Mouse (Mus musculus) forebrain, embryonic 12.5 days (tissue): ENCODE data around the gene Thtpa. TPM values are rescaled to one million over a fixed set of nuclear protein-coding genes. Genes with fewer than 3 reads are reported as not detected.

Source experiments
- ATAC-seq: fragments of 200-750 bp; cut with Nextera tagmentation; 2 replicates; pipeline ENCODE4 v1.8.0; 2017; ENCODE audit warnings: moderate TSS enrichment; ENCODE audit not compliant: low FRiP score
- H3K27ac ChIP-seq: fragments of 300-500 bp; sonication (generic); 2 replicates; pipeline ENCODE4 v1.5.1; 2016; ENCODE audit warnings: mild to moderate bottlenecking
- H3K27me3 ChIP-seq: fragments of 300-500 bp; sonication (generic); 2 replicates; pipeline ENCODE4 v1.6.1; 2016; ENCODE audit warnings: mild to moderate bottlenecking
- H3K36me3 ChIP-seq: fragments of 300-500 bp; sonication (generic); replicated peaks from 2 replicates; pipeline ENCODE4 v1.6.1; 2016; ENCODE audit warnings: mild to moderate bottlenecking
- H3K4me1 ChIP-seq: fragments of 300-500 bp; sonication (generic); 2 replicates; pipeline ENCODE4 v1.6.1; 2016
- H3K4me2 ChIP-seq: fragments of 300-500 bp; sonication (generic); 2 replicates; pipeline ENCODE4 v1.6.1; 2016; ENCODE audit warnings: mild to moderate bottlenecking, moderate library complexity
- H3K4me3 ChIP-seq: fragments of 300-500 bp; sonication (generic); replicated peaks from 2 replicates; pipeline ENCODE4 v1.5.1; 2016; ENCODE audit warnings: mild to moderate bottlenecking
- H3K9ac ChIP-seq: fragments of 300-500 bp; sonication (generic); 2 replicates; pipeline ENCODE4 v1.6.1; 2016; ENCODE audit warnings: mild to moderate bottlenecking
- H3K9me3 ChIP-seq: fragments of 300-500 bp; sonication (generic); 2 replicates; pipeline ENCODE4 v1.6.1; 2016
- WGBS: fragments of 180-500 bp; shearing (Covaris S2); methylation state at CpG from one replicate; pipeline ENCODE4 v1.1.7; 2016; 5-methylcytosine and 5-hydroxymethylcytosine counted together
- polyA plus RNA-seq: library from polyadenylated mRNA; unstranded; fragments of >200 nt; fragmentation: Nextera tagmentation; extraction: Ambion mirVana; gene quantifications from 2 replicates; pipeline ENCODE4 v1.2.1, GENCODE M21; 2016

Thtpa gene
- polyA plus RNA-seq, 1 experiment from 2014 or later: 32.0 TPM

- WGBS: 80% methylated on average over 5 of the region's 5 CpGs
- no peak for ATAC-seq
Observed at GRCm38 (mm10) chr14:55125711-55126110, 31.1 kb downstream of the Thtpa start.

GRCm38 (mm10) chr14:55126521-55126920 is 31.9 kb downstream of the Thtpa start:
- Histone ChIP-seq H3K4me2 (no peak overlapping the region), H3K36me3 (no peaks in the 10 kb centered on the region), H3K9ac (no peak overlapping the region), H3K4me3 (no peak overlapping the region), H3K9me3 (no peaks in the 10 kb centered on the region), H3K27ac (no peak overlapping the region), H3K27me3 (no peaks in the 10 kb centered on the region), H3K4me1 (peaks cover 9% of the 10 kb centered on the region)
- no peak for ATAC-seq
- 79% methylated on average over 7 of the region's 7 CpGs for WGBS

More at GRCm38 (mm10) chr14:55125711-55126110, 31.1 kb downstream of the Thtpa start:
- Histone ChIP-seq H3K9me3 (no peaks in the 10 kb centered on the region), H3K4me3 (no peak overlapping the region), H3K9ac (no peak overlapping the region), H3K36me3 (no peaks in the 10 kb centered on the region), H3K27me3 (no peaks in the 10 kb centered on the region), H3K4me1 (peaks cover 9% of the 10 kb centered on the region), H3K4me2 (no peak overlapping the region), H3K27ac (no peak overlapping the region)

DNA sequence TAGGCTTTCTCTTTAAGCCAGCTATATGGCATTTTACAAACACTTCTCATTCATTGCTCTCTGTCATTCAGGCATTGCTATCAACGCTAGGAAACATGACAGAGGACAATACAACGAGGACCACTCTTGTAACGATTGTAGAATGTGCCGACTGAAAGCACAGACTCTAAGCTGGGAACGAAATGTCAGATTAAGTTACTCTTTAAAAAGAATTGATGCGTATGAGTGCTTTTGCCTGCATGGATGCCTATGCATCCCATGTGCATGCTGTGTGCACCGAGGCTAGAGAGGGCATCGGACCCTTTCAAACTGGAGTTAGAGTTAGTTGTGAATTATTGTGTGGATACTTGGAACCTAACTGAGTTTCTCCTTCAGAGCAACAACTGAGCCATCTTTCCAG is 41.1 kb downstream of the Thtpa start:
- H3K4me3 ChIP-seq: no peak overlapping the region
- H3K4me1 ChIP-seq: no peaks in the 10 kb centered on the region
- H3K9ac ChIP-seq: no peak overlapping the region
- H3K36me3 ChIP-seq: no peaks in the 10 kb centered on the region
- no peak overlapping the region for H3K4me2 ChIP-seq
- WGBS: 61% methylated on average over 8 of the region's 8 CpGs
- H3K9me3 ChIP-seq: no peaks in the 10 kb centered on the region
- no peaks in the 10 kb centered on the region for H3K27me3 ChIP-seq
- H3K27ac ChIP-seq: no peak overlapping the region
- no peak for ATAC-seq

DNA sequence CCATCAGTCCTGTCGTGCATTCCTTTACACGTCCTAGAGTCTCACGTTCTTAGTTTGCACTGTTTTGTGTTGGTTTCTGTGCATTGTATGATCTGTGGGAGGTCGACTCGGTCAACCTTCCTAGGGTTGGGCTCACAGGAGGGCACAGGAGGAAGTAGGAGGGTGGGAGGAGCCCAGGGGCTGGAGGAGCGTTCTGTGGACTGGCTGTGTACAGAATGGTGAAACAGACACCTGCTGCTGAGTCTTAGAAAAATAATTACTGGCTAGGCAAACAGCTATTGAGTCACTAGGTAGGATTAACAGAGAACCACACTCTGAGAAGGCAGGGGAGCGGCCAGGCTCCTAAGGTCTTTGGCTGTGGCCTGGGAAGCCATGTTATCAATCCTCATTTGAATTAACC is 44.7 kb downstream of the Thtpa start:
- WGBS: 32% methylated on average over 7 of the region's 7 CpGs
- H3K4me1 ChIP-seq: no peaks in the 10 kb centered on the region
- no peaks in the 10 kb centered on the region for H3K27me3 ChIP-seq
- H3K4me3 ChIP-seq: no peak overlapping the region
- H3K27ac ChIP-seq: no peak overlapping the region
- ATAC-seq: no peak
- no peaks in the 10 kb centered on the region for H3K36me3 ChIP-seq
- no peaks in the 10 kb centered on the region for H3K9me3 ChIP-seq
- no peak overlapping the region for H3K9ac ChIP-seq
- no peak overlapping the region for H3K4me2 ChIP-seq

DNA sequence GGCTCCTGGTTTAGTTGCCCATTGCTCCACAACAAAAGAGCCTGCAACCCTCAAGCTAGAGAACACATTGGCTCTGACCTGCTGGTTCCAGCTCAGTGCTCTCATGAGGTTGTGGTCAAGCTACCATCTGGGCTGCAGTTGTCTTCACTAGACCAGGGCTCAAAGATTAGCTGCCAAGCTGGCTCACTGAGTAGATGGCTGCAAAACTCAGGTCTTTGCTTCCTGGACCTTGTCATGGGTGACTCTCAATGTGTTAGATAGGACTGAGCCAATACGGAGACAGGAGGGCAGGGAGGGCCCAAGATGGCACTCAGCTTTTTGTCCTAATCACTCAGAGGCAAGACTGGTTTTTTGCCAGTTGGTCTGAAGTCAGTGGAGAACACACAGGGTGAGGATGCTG is 51.7 kb downstream of the Thtpa start:
- no peak overlapping the region for H3K4me3 ChIP-seq
- no peak for ATAC-seq
- WGBS: 84% methylated on average over 1 of the region's 1 CpGs
- H3K27me3 ChIP-seq: no peaks in the 10 kb centered on the region
- no peaks in the 10 kb centered on the region; the same call in 1 of the 2 replicates for H3K4me1 ChIP-seq
- no peaks in the 10 kb centered on the region for H3K9me3 ChIP-seq
- no peaks in the 10 kb centered on the region for H3K36me3 ChIP-seq
- no peak overlapping the region for H3K27ac ChIP-seq
- no peak overlapping the region for H3K4me2 ChIP-seq
- no peak overlapping the region for H3K9ac ChIP-seq

DNA sequence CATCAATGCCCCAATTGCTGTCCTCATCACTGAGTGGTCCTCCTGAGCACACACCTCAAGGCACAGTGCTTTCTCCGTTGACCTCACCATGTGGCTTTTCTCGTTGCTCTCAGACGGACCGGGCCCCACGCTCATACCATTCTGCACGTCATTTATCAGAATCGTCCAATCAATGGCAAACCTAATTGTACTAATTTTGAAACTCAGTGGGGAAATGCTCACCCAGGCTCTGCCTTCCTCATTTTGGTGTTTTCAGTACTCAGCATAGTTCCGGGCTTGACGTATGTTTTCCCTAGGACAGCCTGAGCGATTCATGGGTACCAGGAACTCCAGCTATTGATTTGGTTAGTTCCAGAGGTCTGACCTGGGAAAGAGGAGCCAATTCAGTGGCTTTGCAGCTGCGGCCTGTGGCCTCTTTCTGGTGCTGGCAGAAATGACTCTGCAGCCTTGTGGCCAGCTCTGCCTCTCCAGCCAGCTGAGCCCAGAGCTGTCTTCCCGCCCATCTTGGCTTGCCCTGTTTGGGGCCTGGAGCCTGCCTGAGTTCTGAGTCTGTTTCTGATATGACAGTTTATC is 52.3 kb downstream of the Thtpa start:
- no peaks in the 10 kb centered on the region; the same call in 1 of the 2 replicates for H3K4me1 ChIP-seq
- H3K4me2 ChIP-seq: no peak overlapping the region
- no peaks in the 10 kb centered on the region for H3K9me3 ChIP-seq
- WGBS: 89% methylated on average over 12 of the region's 12 CpGs
- no peaks in the 10 kb centered on the region for H3K27me3 ChIP-seq
- no peak overlapping the region for H3K9ac ChIP-seq
- no peak for ATAC-seq
- no peak overlapping the region for H3K4me3 ChIP-seq
- H3K36me3 ChIP-seq: no peaks in the 10 kb centered on the region
- H3K27ac ChIP-seq: no peak overlapping the region

DNA sequence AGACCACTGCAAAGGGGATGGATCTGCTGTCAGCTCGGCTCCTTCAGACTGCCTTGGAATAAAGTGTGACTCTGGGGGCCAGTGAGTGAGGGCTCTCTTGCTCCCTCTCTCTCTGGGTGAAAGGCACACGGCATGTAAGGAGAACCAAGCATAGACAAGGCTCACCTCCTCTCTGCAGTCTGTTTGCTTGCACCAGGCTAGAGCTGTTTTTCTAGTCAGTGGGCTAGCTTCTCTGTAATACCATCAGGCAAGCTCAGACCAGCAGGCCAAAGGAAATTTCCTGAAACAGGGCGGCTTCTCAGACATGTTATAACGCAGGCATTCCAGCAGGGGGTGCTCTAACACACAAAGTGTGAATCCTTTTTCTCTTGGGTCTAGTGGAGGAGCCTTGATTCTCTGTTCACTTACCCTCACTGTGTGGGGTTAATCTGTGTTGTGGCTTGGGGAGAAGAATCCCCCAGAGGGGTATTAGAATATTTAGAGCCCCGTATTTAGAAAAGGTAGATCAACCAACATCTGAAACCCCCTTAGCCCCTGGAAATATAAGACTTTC is 53.9 kb downstream of the Thtpa start:
- no peak overlapping the region for H3K27ac ChIP-seq
- H3K9me3 ChIP-seq: no peaks in the 10 kb centered on the region
- 0 out of 2 replicates have a peak, but pooled peaks have one; percentile 39 for ATAC-seq
- H3K27me3 ChIP-seq: no peaks in the 10 kb centered on the region
- H3K4me1 ChIP-seq: no peaks in the 10 kb centered on the region; the same call in 1 of the 2 replicates
- H3K36me3 ChIP-seq: no peaks in the 10 kb centered on the region
- H3K4me2 ChIP-seq: no peak overlapping the region
- H3K4me3 ChIP-seq: no peak overlapping the region
- H3K9ac ChIP-seq: no peak overlapping the region
- WGBS: 28% methylated on average over 5 of the region's 5 CpGs

Other genes with a start within 250 kb of the Thtpa start
- gene Homez, start 223.8 kb upstream of the Thtpa start, polyA plus RNA-seq: 13.9 and 18.5 TPM in 2 replicates
- 1.1 and 1.3 TPM in 2 replicates for gene Ppp1r3e, start 217.2 kb upstream of the Thtpa start, polyA plus RNA-seq
- 3.3 and 3.4 TPM in 2 replicates for gene Bcl2l2, start 211.4 kb upstream of the Thtpa start, polyA plus RNA-seq
- gene Gm20521, start 211.3 kb upstream of the Thtpa start, polyA plus RNA-seq: 0.27 TPM in 1 of 2 replicates, not detected in the other
- gene Pabpn1, start 202.3 kb upstream of the Thtpa start, polyA plus RNA-seq: 199 and 211 TPM in 2 replicates
- gene Slc22a17, start 181.7 kb upstream of the Thtpa start, polyA plus RNA-seq: 93.3 and 97.8 TPM in 2 replicates
- 36.8 and 37.8 TPM in 2 replicates for gene Efs, start 168.7 kb upstream of the Thtpa start, polyA plus RNA-seq
- not detected in 2 replicates for gene Il25, start 162.1 kb upstream of the Thtpa start, polyA plus RNA-seq
- gene Cmtm5, start 158.5 kb upstream of the Thtpa start, polyA plus RNA-seq: 1.4 and 2.0 TPM in 2 replicates
- gene Myh6, start 127.9 kb upstream of the Thtpa start, polyA plus RNA-seq: 1.5 and 1.8 TPM in 2 replicates
- gene Gm17428, start 117.9 kb upstream of the Thtpa start, polyA plus RNA-seq: not detected in 2 replicates
- gene Myh7, start 100.2 kb upstream of the Thtpa start, polyA plus RNA-seq: 3.6 and 4.2 TPM in 2 replicates
- gene Ngdn, start 79.3 kb upstream of the Thtpa start, polyA plus RNA-seq: 71.7 and 73.3 TPM in 2 replicates
- gene Zfhx2, start 2.5 kb upstream of the Thtpa start, polyA plus RNA-seq: 26.3 and 28.1 TPM in 2 replicates
- 10.2 and 11.4 TPM in 2 replicates for gene Ap1g2, start 11.8 kb downstream of the Thtpa start, polyA plus RNA-seq
- gene Jph4, start 22.2 kb downstream of the Thtpa start, polyA plus RNA-seq: 9.0 and 9.4 TPM in 2 replicates
- gene Dhrs2, start 127.2 kb downstream of the Thtpa start, polyA plus RNA-seq: 0.15 TPM in 1 of 2 replicates, not detected in the other